Mouse (Mus musculus): ENCODE results near the gene Sox6.

The Sox6 gene

GRCm38 (mm10) chr7:115833701-115834100 lies 204.9 kb downstream of the Sox6 start:
- in situ Hi-C loops (cut with MboI, MseI) = no loop called here

- in situ Hi-C loops (cut with MboI, MseI) = no loop called here
Measured at GRCm38 (mm10) chr7:115830938-115831873, 207.4 kb downstream of the Sox6 start.

DNA sequence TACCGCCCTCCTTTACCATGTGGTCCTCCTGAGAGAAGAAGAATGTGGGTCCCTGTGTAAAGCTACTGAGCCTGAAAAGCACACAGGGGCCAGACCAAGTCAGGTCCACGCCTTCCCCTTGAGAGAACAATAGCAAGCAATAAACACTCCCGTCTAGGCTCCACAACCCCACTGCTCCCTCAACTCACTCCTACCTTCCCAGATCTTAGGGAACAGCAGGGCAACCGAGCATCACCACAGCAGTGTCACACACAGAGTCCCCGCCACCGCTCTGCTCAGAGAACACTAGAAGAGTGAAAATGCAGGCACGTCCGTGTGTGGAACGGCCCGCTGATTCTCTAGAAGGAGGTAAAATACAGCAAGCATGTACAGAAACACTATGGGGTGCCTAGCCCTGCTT lies 208.2 kb downstream of the Sox6 start:
- in situ Hi-C loops (cut with MboI, MseI) = no loop called here

- in situ Hi-C loops (cut with MboI, MseI) = no loop called here
Measured at GRCm38 (mm10) chr7:115829756-115830155, 208.8 kb downstream of the Sox6 start.

DNA sequence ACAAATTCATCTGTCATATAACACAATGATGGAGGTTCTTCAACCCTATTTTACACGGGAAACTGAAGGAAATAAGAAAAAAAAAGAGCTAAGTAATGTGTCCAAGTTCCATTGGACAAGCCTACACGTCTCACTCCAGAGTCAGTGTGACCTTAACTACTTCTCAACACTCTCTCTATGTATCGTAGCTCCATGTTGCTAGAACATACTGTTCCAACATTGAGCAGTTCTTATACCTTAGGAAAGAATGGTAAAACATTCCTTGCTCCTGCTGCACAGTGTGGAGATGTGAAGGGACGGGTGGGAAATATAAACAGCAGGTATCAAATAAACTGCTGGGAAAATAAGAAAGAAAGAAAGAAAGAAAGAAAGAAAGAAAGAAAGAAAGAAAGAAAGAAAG lies 209.3 kb downstream of the Sox6 start:
- in situ Hi-C loops (cut with MboI, MseI) = no loop called here

DNA sequence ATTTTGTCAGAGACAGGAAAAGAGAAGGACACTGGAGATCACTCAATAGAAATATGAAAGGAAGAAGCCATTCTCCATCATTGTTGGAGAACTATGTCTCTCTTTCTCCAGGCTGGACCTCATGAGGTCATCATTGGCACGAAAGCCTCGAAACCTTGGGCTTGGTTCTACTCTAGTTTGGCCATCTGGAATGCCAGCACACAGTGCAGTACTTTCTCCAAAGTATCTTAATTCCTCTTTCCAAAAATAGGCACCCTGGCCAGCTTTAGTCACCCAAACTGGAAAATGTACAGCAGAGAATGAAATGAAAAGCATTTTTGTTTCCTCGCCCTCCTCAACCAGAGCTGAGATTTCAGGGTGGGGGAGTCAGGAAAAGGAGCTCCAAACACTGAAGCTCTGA lies 213.3 kb downstream of the Sox6 start:
- in situ Hi-C loops (cut with MboI, MseI) = no loop called here

GRCm38 (mm10) chr7:115824621-115825256 lies 213.9 kb downstream of the Sox6 start:
- in situ Hi-C loops (cut with MboI, MseI) = no loop called here

DNA sequence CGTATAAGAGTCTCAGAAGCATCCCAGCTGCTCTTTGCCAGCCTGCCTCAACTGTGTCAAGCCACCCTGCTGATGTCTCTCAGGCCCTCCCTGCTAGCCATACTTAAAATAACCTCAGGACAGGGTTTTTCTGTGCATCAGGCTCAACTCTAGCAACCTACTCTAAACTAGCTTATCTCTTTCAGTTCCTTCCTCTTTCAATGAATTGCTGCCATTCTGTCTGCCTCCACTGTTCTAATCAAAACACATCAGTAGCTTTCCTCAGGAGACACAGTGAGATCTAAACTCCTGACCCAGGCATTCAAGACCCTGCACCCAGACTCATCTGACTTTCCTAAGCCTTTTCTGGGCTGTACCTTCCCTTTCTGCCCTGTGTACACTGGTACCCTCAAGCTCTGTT lies 219.5 kb downstream of the Sox6 start:
- in situ Hi-C loops (cut with MboI, MseI) = no loop called here

GRCm38 (mm10) chr7:115803256-115803655 lies 235.3 kb downstream of the Sox6 start:
- in situ Hi-C loops (cut with MboI, MseI) = no loop called here

- in situ Hi-C loops (cut with MboI, MseI) = no loop called here
Measured at GRCm38 (mm10) chr7:115794139-115794858, 244.3 kb downstream of the Sox6 start.

DNA sequence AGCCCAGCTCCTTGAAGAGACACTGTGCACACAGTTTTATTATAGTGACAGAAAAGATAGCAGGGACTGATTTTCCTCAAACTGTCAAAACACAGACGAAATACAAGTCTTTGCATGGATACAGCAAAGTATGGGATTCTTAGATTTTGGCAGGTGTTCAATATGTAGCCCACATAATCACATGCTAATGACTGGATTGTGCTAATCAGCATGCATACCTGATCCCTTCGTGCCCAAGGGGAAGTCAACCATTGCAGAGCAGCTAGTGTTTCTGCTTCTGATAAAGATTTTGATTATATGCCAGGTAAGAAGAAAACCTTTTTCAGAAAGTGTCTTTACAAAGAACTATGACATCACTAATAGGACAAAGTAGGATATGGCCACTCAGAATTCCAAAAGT lies 245.8 kb downstream of the Sox6 start:
- in situ Hi-C loops (cut with MboI, MseI) = no loop called here

GRCm38 (mm10) chr7:115789116-115789823 lies 249.3 kb downstream of the Sox6 start:
- in situ Hi-C loops (cut with MboI, MseI) = no loop called here

GRCm38 (mm10) chr7:115783982-115784917 lies 254.3 kb downstream of the Sox6 start:
- in situ Hi-C loops (cut with MboI, MseI) = no loop called here

- in situ Hi-C loops (cut with MboI, MseI) = no loop called here
Measured at GRCm38 (mm10) chr7:115780148-115780547, 258.4 kb downstream of the Sox6 start.

- in situ Hi-C loops (cut with MboI, MseI) = no loop called here
Measured at GRCm38 (mm10) chr7:115779544-115779943, 259.1 kb downstream of the Sox6 start.

DNA sequence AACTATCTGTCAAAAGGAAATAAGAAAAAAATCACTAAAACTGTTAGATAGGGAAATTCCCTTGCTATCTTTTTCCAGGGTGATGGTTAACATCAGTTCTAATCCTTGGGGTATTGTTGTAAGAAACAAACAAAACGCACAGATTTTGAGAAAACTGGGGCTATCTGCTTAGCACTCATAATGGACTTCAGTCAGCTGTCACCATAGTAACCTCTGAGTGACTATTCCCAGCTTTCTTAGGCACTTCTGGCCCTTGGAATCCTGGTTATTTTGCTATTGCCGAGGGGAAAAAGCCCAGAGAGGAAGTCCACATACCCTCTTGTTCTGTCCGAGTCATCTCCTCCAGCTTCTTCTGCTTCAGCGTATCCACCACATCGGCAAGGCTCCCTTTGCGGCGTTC lies 261.9 kb downstream of the Sox6 start:
- in situ Hi-C loops (cut with MboI, MseI) = no loop called here

GRCm38 (mm10) chr7:115776324-115776723 lies 262.3 kb downstream of the Sox6 start:
- in situ Hi-C loops (cut with MboI, MseI) = no loop called here

GRCm38 (mm10) chr7:115766316-115766715 lies 272.3 kb downstream of the Sox6 start:
- in situ Hi-C loops (cut with MboI, MseI) = no loop called here

- in situ Hi-C loops (cut with MboI, MseI) = no loop called here
Measured at GRCm38 (mm10) chr7:115763851-115764250, 274.7 kb downstream of the Sox6 start.

- in situ Hi-C loops (cut with MboI, MseI) = no loop called here
Measured at GRCm38 (mm10) chr7:115758172-115758571, 280.4 kb downstream of the Sox6 start.

DNA sequence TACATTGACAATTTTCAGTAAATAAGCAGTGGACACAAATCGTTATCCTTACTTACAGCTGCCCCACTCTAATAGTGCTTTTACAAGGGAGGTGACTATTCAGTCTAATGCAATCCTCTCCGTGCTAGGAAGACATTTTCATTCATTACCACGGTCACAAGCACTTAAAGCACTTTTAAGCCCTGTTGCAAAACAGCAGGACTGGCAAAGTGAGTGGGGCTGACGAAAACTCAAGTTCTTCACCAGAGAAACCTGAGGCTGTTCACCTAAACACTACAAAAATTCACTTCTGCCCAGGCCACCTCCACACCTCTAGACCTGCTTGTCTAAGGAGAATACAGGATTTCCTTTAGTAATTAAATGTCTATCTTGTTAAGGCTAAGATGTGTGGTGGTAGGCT lies 283.3 kb downstream of the Sox6 start:
- in situ Hi-C loops (cut with MboI, MseI) = no loop called here
